Mouse (Mus musculus) MEL (cell line): ENCODE measurements around the gene Pip5k1b. TPM values are rescaled to one million over a fixed set of nuclear protein-coding genes. Genes with fewer than 3 reads are reported as not detected.
A peak's percentile ranks its signal among the peaks of the same experiment; 100 is the strongest.

Source experiments
- DNase-seq: peaks from one replicate; pipeline ENCODE4 v3.0.0; 2011; ENCODE audit warnings: low read depth, low spot score
- H3K27ac ChIP-seq: 2 replicates; pipeline ENCODE4 v1.5.1; 2012; ENCODE audit warnings: low read depth, mild to moderate bottlenecking, control low read depth, low read length, moderate library complexity; ENCODE audit not compliant: control insufficient read depth
- H3K27me3 ChIP-seq, 2 experiments: fragments of 150-350 bp in 1 of 2; sonication (generic) in 1 of 2; 2 replicates each; pipeline ENCODE4 v1.6.1; 2012; ENCODE audit warnings: low read length in 2 of 2, mild to moderate bottlenecking in 2 of 2, improper control_type of control experiment in 1 of 2, moderate library complexity in 1 of 2; ENCODE audit not compliant: insufficient read depth in 2 of 2, control insufficient read depth in 1 of 2
- H3K36me3 ChIP-seq, 2 experiments: 2 replicates each; pipeline ENCODE4 v1.6.1; 2012 to 2014; ENCODE audit warnings: low read length in 2 of 2, improper control_type of control experiment in 1 of 2, inconsistent platforms in 1 of 2, mild to moderate bottlenecking in 1 of 2; ENCODE audit not compliant: insufficient read depth in 2 of 2, control insufficient read depth in 1 of 2
- H3K4me1 ChIP-seq, 2 experiments: fragments of 150-350 bp in 1 of 2; sonication (generic) in 1 of 2; 2 replicates each; pipeline ENCODE4 v1.6.1; 2012; ENCODE audit warnings: low read length in 2 of 2, improper control_type of control experiment in 1 of 2, mild to moderate bottlenecking in 1 of 2; ENCODE audit not compliant: insufficient read depth in 2 of 2, control insufficient read depth in 1 of 2
- H3K4me3 ChIP-seq, 2 experiments: fragments of 150-350 bp in 1 of 2; sonication (generic) in 1 of 2; 2 replicates each; pipeline ENCODE4 v1.5.1; 2012; ENCODE audit warnings: low read depth in 2 of 2, low read length in 2 of 2, mild to moderate bottlenecking in 2 of 2, moderate library complexity in 2 of 2, control low read depth in 1 of 2, improper control_type of control experiment in 1 of 2; ENCODE audit not compliant: control insufficient read depth in 1 of 2, insufficient read depth in 1 of 2
- H3K79me2 ChIP-seq: 2 replicates; pipeline ENCODE4 v1.6.1; 2012; ENCODE audit warnings: mild to moderate bottlenecking, low read length, moderate library complexity; ENCODE audit not compliant: control insufficient read depth, poor library complexity, insufficient read depth
- H3K9ac ChIP-seq: 2 replicates; pipeline ENCODE4 v1.6.1; 2012; ENCODE audit warnings: low read depth, mild to moderate bottlenecking, control low read depth, low read length, moderate library complexity; ENCODE audit not compliant: control insufficient read depth, poor library complexity, severe bottlenecking
- H3K9me3 ChIP-seq: fragments of 150-350 bp; sonication (generic); replicated peaks from 2 replicates; pipeline ENCODE4 v1.6.1; 2012; ENCODE audit warnings: mild to moderate bottlenecking, low read length, improper control_type of control experiment, moderate library complexity; ENCODE audit not compliant: insufficient read depth
- BHLHE40 ChIP-seq: IDR thresholded peaks from 2 replicates; pipeline ENCODE4 v1.6.1; 2012; ENCODE audit warnings: low read depth, mild to moderate bottlenecking, inconsistent platforms, low read length, improper control_type of control experiment, borderline replicate concordance
- CHD1 ChIP-seq: IDR thresholded peaks from 2 replicates; pipeline ENCODE4 v1.6.1; 2012; ENCODE audit warnings: low read depth, mild to moderate bottlenecking, inconsistent platforms, low read length, improper control_type of control experiment
- CTCF ChIP-seq, 3 experiments: IDR thresholded peaks in 2 of 3; conservative IDR thresholded peaks in 1 of 3; 2 replicates each; pipeline ENCODE4 v1.5.1; 2011 to 2012; ENCODE audit warnings: low read length in 3 of 3, low read depth in 2 of 3, mild to moderate bottlenecking in 2 of 3, improper control_type of control experiment in 1 of 3, inconsistent platforms in 1 of 3, mixed read lengths in 1 of 3, moderate library complexity in 1 of 3; ENCODE audit not compliant: control insufficient read depth in 1 of 3, insufficient read depth in 1 of 3, poor library complexity in 1 of 3, severe bottlenecking in 1 of 3
- ETS1 ChIP-seq: IDR thresholded peaks from 2 replicates; pipeline ENCODE4 v1.6.1; 2012; ENCODE audit warnings: low read depth, mild to moderate bottlenecking, inconsistent platforms, low read length, improper control_type of control experiment, moderate library complexity
- GATA1 ChIP-seq: IDR thresholded peaks from 2 replicates; pipeline ENCODE4 v1.6.1; 2011; ENCODE audit warnings: low read depth, low read length, improper control_type of control experiment
- MAZ ChIP-seq: IDR thresholded peaks from 2 replicates; pipeline ENCODE4 v1.6.1; 2012; ENCODE audit warnings: low read depth, mild to moderate bottlenecking, inconsistent platforms, low read length, improper control_type of control experiment
- MEF2A ChIP-seq: IDR thresholded peaks from 2 replicates; pipeline ENCODE4 v1.6.1; 2014; ENCODE audit warnings: low read depth, mild to moderate bottlenecking, inconsistent platforms, low read length, improper control_type of control experiment; ENCODE audit not compliant: poor library complexity, insufficient replicate concordance, severe bottlenecking; ENCODE audit errors: extremely low read depth
- NELFE ChIP-seq: IDR thresholded peaks from 2 replicates; pipeline ENCODE4 v1.6.1; 2011; ENCODE audit warnings: low read depth, low read length, improper control_type of control experiment
- POLR2A ChIP-seq, 2 experiments: IDR thresholded peaks; 2 replicates each; pipeline ENCODE4 v1.6.1; 2011 to 2012; ENCODE audit warnings: low read length in 2 of 2, mild to moderate bottlenecking in 2 of 2, control low read depth in 1 of 2, improper control_type of control experiment in 1 of 2, low read depth in 1 of 2, moderate library complexity in 1 of 2; ENCODE audit not compliant: control insufficient read depth in 1 of 2, insufficient read depth in 1 of 2, poor library complexity in 1 of 2
- POLR2AphosphoS2 ChIP-seq: IDR thresholded peaks from 2 replicates; pipeline ENCODE4 v1.6.1; 2011; ENCODE audit warnings: low read length, improper control_type of control experiment
- RAD21 ChIP-seq: IDR thresholded peaks from 2 replicates; pipeline ENCODE4 v1.6.1; 2011; ENCODE audit warnings: mild to moderate bottlenecking, low read depth, low read length, improper control_type of control experiment
- SIN3A ChIP-seq: IDR thresholded peaks from 2 replicates; pipeline ENCODE4 v1.6.1; 2012; ENCODE audit warnings: low read length, improper control_type of control experiment, inconsistent platforms
- SMC3 ChIP-seq: IDR thresholded peaks from 2 replicates; pipeline ENCODE4 v1.6.1; 2011; ENCODE audit warnings: low read depth, low read length, improper control_type of control experiment
- TAL1 ChIP-seq: IDR thresholded peaks from 2 replicates; pipeline ENCODE4 v1.6.1; 2012; ENCODE audit warnings: mild to moderate bottlenecking, inconsistent platforms, low read length, moderate library complexity, mixed read lengths
- TBP ChIP-seq: IDR thresholded peaks from 2 replicates; pipeline ENCODE4 v1.8.0; 2011; ENCODE audit warnings: low read depth, low read length, improper control_type of control experiment
- TCF12 ChIP-seq: IDR thresholded peaks from 2 replicates; pipeline ENCODE4 v1.6.1; 2014; ENCODE audit warnings: low read depth, mild to moderate bottlenecking, inconsistent platforms, low read length, improper control_type of control experiment, moderate library complexity
- ZMIZ1 ChIP-seq: IDR thresholded peaks from 2 replicates; pipeline ENCODE4 v1.6.1; 2012; ENCODE audit warnings: low read depth, mild to moderate bottlenecking, inconsistent platforms, low read length, improper control_type of control experiment, moderate library complexity
- polyA plus RNA-seq, 2 experiments: library from polyadenylated mRNA; stranded (reverse) in 1 of 2; unstranded in 1 of 2; fragments of >175 nt in 1 of 2; fragments of >200 nt in 1 of 2; gene quantifications; 2 replicates each; pipeline versions ENCODE4 v1.2.1 to v1.2.4; 2012; ENCODE audit warnings: low replicate concordance in 2 of 2, low read depth in 1 of 2; ENCODE audit not compliant: insufficient read length in 2 of 2, insufficient read depth in 1 of 2, missing spikeins in 1 of 2
- total RNA-seq: library from RNA; depleted of rRNA; stranded (reverse); fragments of 300-350 nt; gene quantifications from 2 replicates; pipeline ENCODE4 v1.2.3, GENCODE M21; 2012

The Pip5k1b gene
- total and polyA plus RNA-seq, 3 experiments: 3.4 to 10.0 TPM; not detected in 1

DNA sequence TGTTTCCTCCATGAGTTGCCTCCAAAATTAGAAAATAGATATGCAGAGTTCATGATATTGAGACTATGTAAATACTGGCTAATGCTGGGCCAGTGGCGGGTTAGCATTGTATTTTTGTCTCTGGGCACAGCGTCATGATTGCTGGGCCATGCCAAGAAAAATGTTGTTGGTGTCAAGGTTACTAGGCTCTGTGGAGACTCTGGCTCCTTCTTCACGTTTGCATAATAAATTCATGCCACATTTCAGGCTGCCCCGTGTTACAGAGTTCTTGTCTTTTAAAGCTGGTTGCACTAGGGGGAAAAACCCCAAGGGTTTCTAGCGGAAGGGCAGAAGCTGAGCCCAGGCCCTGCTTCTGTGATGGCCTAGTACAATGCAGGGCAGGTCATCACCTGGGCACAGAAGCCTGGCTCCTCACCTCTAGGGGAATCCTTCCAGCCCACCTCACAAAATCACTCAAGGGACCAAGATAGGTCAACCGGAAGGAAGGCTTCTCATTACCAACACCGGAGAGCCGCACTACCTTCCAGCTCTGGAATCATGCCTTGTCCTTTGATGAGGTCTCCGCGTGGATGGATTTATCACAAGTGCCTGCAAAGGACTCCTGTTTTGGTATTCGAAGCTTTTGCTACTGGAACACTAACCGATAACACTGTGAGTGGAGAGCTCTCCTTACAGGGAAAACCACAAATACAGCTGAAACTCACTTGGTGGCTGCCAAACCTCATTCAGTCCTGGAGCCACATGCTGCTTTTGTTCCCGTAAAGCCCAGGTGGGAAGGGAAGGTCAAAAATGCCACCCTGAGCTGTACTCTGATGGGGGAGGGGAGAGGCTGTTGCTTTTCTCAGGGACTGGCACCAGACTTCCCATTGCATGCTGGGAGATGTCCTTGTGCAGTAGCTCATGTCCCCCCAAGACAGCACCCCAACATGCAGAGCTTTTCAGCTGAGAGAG, 248.1 kb downstream of the Pip5k1b start:
- H3K4me1 ChIP-seq: no peaks in the 10 kb centered on the region
- no peaks in the 10 kb centered on the region for H3K36me3 ChIP-seq
- no peaks in the 10 kb centered on the region for H3K9me3 ChIP-seq
- no peak overlapping the region for H3K4me3 ChIP-seq
- no peak overlapping the region for H3K9ac ChIP-seq
- no peak for TF ChIP-seq ETS1
- TF ChIP-seq MEF2A: no peak
- TF ChIP-seq ZMIZ1: no peak
- TF ChIP-seq SIN3A: no peak
- DNase-seq: no peak
- H3K27ac ChIP-seq: no peak overlapping the region
- no peaks in the 10 kb centered on the region for H3K79me2 ChIP-seq
- no peaks in the 10 kb centered on the region for H3K27me3 ChIP-seq

DNA sequence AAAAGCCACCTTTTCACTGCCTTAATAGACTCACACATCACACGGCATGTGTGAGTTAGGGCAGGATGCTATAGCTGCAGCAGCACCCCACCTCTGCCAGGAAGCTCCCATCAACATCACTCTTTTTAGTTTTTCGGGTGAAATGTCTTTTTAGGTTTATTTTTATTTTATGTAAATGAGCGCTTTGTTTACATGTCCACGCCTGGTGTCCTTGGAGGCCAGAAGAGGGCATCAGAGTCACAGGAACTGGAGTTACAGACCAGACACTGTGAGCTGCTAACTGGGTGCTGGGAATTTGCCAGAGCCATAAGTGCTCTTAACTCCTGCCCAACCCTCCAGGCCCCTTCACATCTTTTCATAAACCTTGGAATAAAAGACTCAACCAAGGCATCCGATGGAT, 249.3 kb downstream of the Pip5k1b start:
- DNase-seq: peak; percentile 38
- Histone ChIP-seq H3K36me3 (no peaks in the 10 kb centered on the region), H3K27ac (no peak overlapping the region), H3K4me1 (no peaks in the 10 kb centered on the region), H3K9ac (no peak overlapping the region), H3K27me3 (no peaks in the 10 kb centered on the region), H3K79me2 (no peaks in the 10 kb centered on the region), H3K4me3 (no peak overlapping the region), H3K9me3 (no peaks in the 10 kb centered on the region)
- TF ChIP-seq MEF2A (no peak), POLR2A (IDR thresholded peaks at IDR 0.05; ENCODE audit: control insufficient read depth in 1 of 2, insufficient read depth in 1 of 2, low read depth in 1 of 2, low read length in 2 of 2, poor library complexity in 1 of 2) (no peak), ETS1 (no peak), MAZ (no peak), GATA1 (no peak), TAL1 (no peak), BHLHE40 (no peak), RAD21 (peak; percentile 39), NELFE (no peak), TBP (no peak), CHD1 (no peak), SMC3 (peak; percentile 42), TCF12 (no peak), CTCF (IDR thresholded peaks at IDR 0.05 in 2 of 3, conservative IDR thresholded peaks at IDR 0.05 in 1 of 3; ENCODE audit: control insufficient read depth in 1 of 3, insufficient read depth in 1 of 3, low read depth in 2 of 3, low read length in 3 of 3, poor library complexity in 1 of 3, severe bottlenecking in 1 of 3) (peak in 2 of 3 experiments; percentile 28 to 30; a peak in 2 of 6 replicates), POLR2AphosphoS2 (no peak)
